22 mouse cellular contexts compared by ENCODE assay signal in the genomic region with DNA sequence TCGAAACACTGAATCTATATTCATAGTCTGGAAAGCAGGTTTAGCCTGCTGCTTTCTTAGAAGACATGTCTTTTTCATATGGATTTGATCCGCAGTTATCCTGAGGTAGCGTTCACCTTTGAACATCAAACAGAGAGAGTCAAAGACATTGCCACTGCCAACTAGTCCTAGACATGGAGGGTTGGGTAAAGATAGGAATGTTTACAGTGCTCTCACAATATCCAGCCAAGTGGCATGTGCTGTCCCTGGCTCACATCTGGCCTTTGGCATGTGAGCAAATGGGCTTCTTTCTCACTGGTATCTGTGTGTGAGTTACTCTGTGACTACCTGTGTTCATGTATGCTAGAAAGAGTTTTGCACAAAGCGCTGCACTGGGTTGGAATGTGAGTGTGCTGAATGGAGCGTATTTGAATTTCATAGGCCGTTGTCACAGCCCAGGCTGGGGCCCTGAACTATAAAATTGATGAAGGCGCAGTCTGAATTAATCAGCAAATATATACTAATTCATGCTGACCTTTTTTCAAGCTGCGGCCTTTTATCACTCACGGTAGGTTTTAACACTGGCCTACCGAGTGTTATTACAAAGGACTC.
DNase-seq lines count a peak whose midpoint lies in the region; ATAC-seq lines count a peak whose summit lies in the region.
"Had no signal": no experiment of that assay in that cellular context is flagged by ENCODE, and none has a peak within 500 bp of the region (broad histone marks: within the 10 kb centered on the region; RNA-seq: fewer than 3 reads in every experiment).

No protein-coding gene starts in this region.

- H3K9ac ChIP-seq in hindbrain, embryonic 11.5 days (ENCODE audit: low read depth, low read length), result no peak overlapping the region
- H3K9ac ChIP-seq in midbrain, embryonic 14.5 days (replicated peaks; ENCODE audit: low read length), result no peak overlapping the region
- H3K9ac ChIP-seq in forebrain, embryonic 15.5 days (replicated peaks), result no peak overlapping the region
- H3K9ac ChIP-seq in heart, embryonic 12.5 days, result no peak overlapping the region
- H3K9ac ChIP-seq: heart, embryonic 15.5 days; limb, embryonic 15.5 days; liver, embryonic 15.5 days; lung, embryonic 14.5 days had no signal

- peak; percentile 53; the same call in 1 of the 2 replicates for ATAC-seq in hindbrain, embryonic 11.5 days (ENCODE audit: low FRiP score)
- peak; percentile 22; the same call in 1 of the 2 replicates for ATAC-seq in midbrain, embryonic 14.5 days (ENCODE audit: low FRiP score, low TSS enrichment)
- peak; percentile 74 for ATAC-seq in forebrain, embryonic 15.5 days (replicated peaks)
- no peak for ATAC-seq in heart, embryonic 12.5 days (ENCODE audit: insufficient number of reproducible peaks, low FRiP score)
- ATAC-seq in megakaryocyte, adult 5-6 weeks (ENCODE audit: poor library complexity, severe bottlenecking), result no peak
- ATAC-seq: CD4-positive, CD25-positive, alpha-beta regulatory T cell, adult 4 months; intestine, embryonic 16.5 days had no signal

- no peak overlapping the region for H3K4me2 ChIP-seq in hindbrain, embryonic 11.5 days (replicated peaks; ENCODE audit: low read depth, low read length)
- no peak overlapping the region for H3K4me2 ChIP-seq in midbrain, embryonic 14.5 days (ENCODE audit: low read length)
- no peak overlapping the region for H3K4me2 ChIP-seq in forebrain, embryonic 15.5 days (replicated peaks)
- H3K4me2 ChIP-seq in heart, embryonic 12.5 days, result no peak overlapping the region
- H3K4me2 ChIP-seq: heart, embryonic 15.5 days; limb, embryonic 15.5 days; liver, embryonic 15.5 days; lung, embryonic 14.5 days had no signal

- H3K36me3 ChIP-seq in hindbrain, embryonic 11.5 days (ENCODE audit: control insufficient read depth, insufficient read depth, low read length), result no peaks in the 10 kb centered on the region
- no peaks in the 10 kb centered on the region for H3K36me3 ChIP-seq in hindbrain, embryonic 10.5 days
- no peaks in the 10 kb centered on the region for H3K36me3 ChIP-seq in midbrain, embryonic 14.5 days (ENCODE audit: control insufficient read depth, insufficient read depth, low read length)
- H3K36me3 ChIP-seq in midbrain, embryonic 10.5 days, result no peaks in the 10 kb centered on the region
- no peaks in the 10 kb centered on the region for H3K36me3 ChIP-seq in forebrain, embryonic 15.5 days
- no peaks in the 10 kb centered on the region for H3K36me3 ChIP-seq in heart, embryonic 12.5 days
- H3K36me3 ChIP-seq: heart, embryonic 15.5 days; limb, embryonic 10.5 days; limb, embryonic 15.5 days; liver, embryonic 15.5 days had no signal

- no peak overlapping the region for H3K4me3 ChIP-seq in hindbrain, embryonic 11.5 days (ENCODE audit: low read depth, low read length)
- no peak overlapping the region for H3K4me3 ChIP-seq in hindbrain, embryonic 10.5 days
- H3K4me3 ChIP-seq in midbrain, embryonic 14.5 days (replicated peaks; ENCODE audit: low read depth, low read length), result no peak overlapping the region
- no peak overlapping the region for H3K4me3 ChIP-seq in midbrain, embryonic 10.5 days
- no peak overlapping the region for H3K4me3 ChIP-seq in forebrain, embryonic 15.5 days
- no peak overlapping the region for H3K4me3 ChIP-seq in heart, embryonic 12.5 days
- H3K4me3 ChIP-seq: erythroblast, embryonic 14.5 days; heart, embryonic 15.5 days; limb, embryonic 10.5 days; limb, embryonic 15.5 days; liver, embryonic 15.5 days had no signal

- no peaks in the 10 kb centered on the region for H3K9me3 ChIP-seq in hindbrain, embryonic 11.5 days (ENCODE audit: control insufficient read depth, low read length)
- H3K9me3 ChIP-seq in hindbrain, embryonic 10.5 days, result no peaks in the 10 kb centered on the region
- no peaks in the 10 kb centered on the region for H3K9me3 ChIP-seq in midbrain, embryonic 14.5 days (ENCODE audit: control insufficient read depth, low read length)
- H3K9me3 ChIP-seq in midbrain, embryonic 10.5 days (replicated peaks), result no peaks in the 10 kb centered on the region
- H3K9me3 ChIP-seq in forebrain, embryonic 15.5 days, result no peaks in the 10 kb centered on the region
- H3K9me3 ChIP-seq in heart, embryonic 12.5 days (replicated peaks), result no peaks in the 10 kb centered on the region
- H3K9me3 ChIP-seq: heart, embryonic 15.5 days; limb, embryonic 10.5 days; limb, embryonic 15.5 days; liver, embryonic 15.5 days had no signal

- no peaks in the 10 kb centered on the region for H3K27me3 ChIP-seq in hindbrain, embryonic 11.5 days (ENCODE audit: control insufficient read depth, insufficient read depth, low read length)
- no peaks in the 10 kb centered on the region for H3K27me3 ChIP-seq in hindbrain, embryonic 10.5 days (ENCODE audit: insufficient read depth, poor library complexity, severe bottlenecking)
- H3K27me3 ChIP-seq in midbrain, embryonic 14.5 days (ENCODE audit: control insufficient read depth, insufficient read depth, low read length), result no peaks in the 10 kb centered on the region
- no peaks in the 10 kb centered on the region for H3K27me3 ChIP-seq in midbrain, embryonic 10.5 days (ENCODE audit: low read depth, poor library complexity, severe bottlenecking)
- no peaks in the 10 kb centered on the region for H3K27me3 ChIP-seq in forebrain, embryonic 15.5 days
- no peaks in the 10 kb centered on the region for H3K27me3 ChIP-seq in heart, embryonic 12.5 days (replicated peaks)
- H3K27me3 ChIP-seq: heart, embryonic 15.5 days; limb, embryonic 15.5 days; liver, embryonic 15.5 days had no signal

- no peak overlapping the region for H3K27ac ChIP-seq in hindbrain, embryonic 11.5 days (ENCODE audit: low read depth, low read length)
- H3K27ac ChIP-seq in hindbrain, embryonic 10.5 days, result no peak overlapping the region
- H3K27ac ChIP-seq in midbrain, embryonic 14.5 days (replicated peaks; ENCODE audit: low read depth, low read length), result no peak overlapping the region
- H3K27ac ChIP-seq in midbrain, embryonic 10.5 days (replicated peaks), result no peak overlapping the region
- no peak overlapping the region for H3K27ac ChIP-seq in forebrain, embryonic 15.5 days (replicated peaks)
- H3K27ac ChIP-seq in heart, embryonic 12.5 days (ENCODE audit: poor library complexity, severe bottlenecking), result no peak overlapping the region
- H3K27ac ChIP-seq: heart, embryonic 15.5 days; kidney, postnatal 0 days; limb, embryonic 10.5 days; limb, embryonic 15.5 days; liver, embryonic 15.5 days had no signal

- WGBS in hindbrain, embryonic 11.5 days, result 79% methylated on average over 10 of the region's 10 CpGs
- 76% methylated on average over 10 of the region's 10 CpGs for WGBS in hindbrain, embryonic 10.5 days
- 53% methylated on average over 10 of the region's 10 CpGs for WGBS in midbrain, embryonic 14.5 days
- WGBS in midbrain, embryonic 10.5 days, result 88% methylated on average over 10 of the region's 10 CpGs
- 41% methylated on average over 10 of the region's 10 CpGs for WGBS in forebrain, embryonic 15.5 days
- WGBS in heart, embryonic 12.5 days, result 86% methylated on average over 10 of the region's 10 CpGs

- DNase-seq in hindbrain, embryonic 11.5 days (ENCODE audit: low spot score), result no peak
- DNase-seq in hindbrain, embryonic 10.5 days (ENCODE audit: low spot score), result no peak
- peak; percentile 34 for DNase-seq in midbrain, embryonic 14.5 days
- no peak for DNase-seq in midbrain, embryonic 10.5 days (ENCODE audit: low spot score)
- DNase-seq in mesoderm, embryonic 11.5 days (ENCODE audit: low read depth, low spot score), result peak; percentile 12
- DNase-seq: adrenal gland, postnatal 14 days; gastrocnemius, postnatal 14 days; kidney, adult 8-10 months; lung, embryonic 14.5 days; lung, postnatal 14 days; thymus, postnatal 4 days had no signal

- H3K4me1 ChIP-seq in hindbrain, embryonic 11.5 days (replicated peaks; ENCODE audit: control insufficient read depth, insufficient read depth, low read length), result peaks cover 4% of the 10 kb centered on the region; the same call in 1 of the 2 replicates
- H3K4me1 ChIP-seq in hindbrain, embryonic 10.5 days (replicated peaks), result peaks cover 12% of the 10 kb centered on the region
- H3K4me1 ChIP-seq in midbrain, embryonic 14.5 days (ENCODE audit: control insufficient read depth, insufficient read depth, low read length), result peaks cover 12% of the 10 kb centered on the region
- peaks cover 10% of the 10 kb centered on the region for H3K4me1 ChIP-seq in midbrain, embryonic 10.5 days
- peaks cover 18% of the 10 kb centered on the region for H3K4me1 ChIP-seq in forebrain, embryonic 15.5 days
- H3K4me1 ChIP-seq in heart, embryonic 12.5 days (replicated peaks), result no peaks in the 10 kb centered on the region
- H3K4me1 ChIP-seq: heart, embryonic 15.5 days; limb, embryonic 10.5 days; limb, embryonic 15.5 days; liver, embryonic 15.5 days had no signal

Comparison
In these comparisons a context has a peak if more than half of its experiments do, and no peak if none do; other contexts are left out.
1. DNase-seq: peak in midbrain, embryonic 14.5 days (single experiment) and mesoderm, embryonic 11.5 days (single experiment); none in hindbrain, embryonic 11.5 days (single experiment), hindbrain, embryonic 10.5 days (single experiment) and midbrain, embryonic 10.5 days (single experiment).
2. ATAC-seq: peak in hindbrain, embryonic 11.5 days (single experiment), midbrain, embryonic 14.5 days (single experiment) and forebrain, embryonic 15.5 days (single experiment); none in heart, embryonic 12.5 days (single experiment) and megakaryocyte, adult 5-6 weeks (single experiment).